Mouse (Mus musculus) liver, postnatal 0 days (tissue): ENCODE results near the gene Mapk6.

ENCODE experiments used
- CTCF ChIP-seq: sonication (generic); IDR thresholded peaks from 2 replicates; pipeline ENCODE4 v1.5.1; 2016; ENCODE audit warnings: antibody characterized with exemption, low read depth
- EP300 ChIP-seq: IDR thresholded peaks from 2 replicates; pipeline ENCODE4 v1.6.1; 2016; ENCODE audit warnings: antibody characterized with exemption, low read depth, mild to moderate bottlenecking

- TF ChIP-seq CTCF: no peak
- TF ChIP-seq EP300: no peak
Observed at GRCm38 (mm10) chr9:75424358-75425150, 14.7 kb upstream of the Mapk6 start.
